Mouse (Mus musculus) heart, embryonic 12.5 days (tissue): ENCODE data around the gene Sfmbt2. TPM values are rescaled to one million over a fixed set of nuclear protein-coding genes. Genes with fewer than 3 reads are reported as not detected.
A peak's percentile ranks its signal among the peaks of the same experiment; 100 is the strongest.

Source experiments
- ATAC-seq: fragments of 200-750 bp; cut with Nextera tagmentation; 2 replicates; pipeline ENCODE4 v1.8.0; 2017; ENCODE audit warnings: moderate TSS enrichment, moderate library complexity; ENCODE audit not compliant: insufficient number of reproducible peaks, low FRiP score
- H3K27ac ChIP-seq: fragments of 300-500 bp; sonication (generic); 2 replicates; pipeline ENCODE4 v1.5.1; 2016; ENCODE audit warnings: mild to moderate bottlenecking, moderate library complexity; ENCODE audit not compliant: poor library complexity, severe bottlenecking
- H3K27me3 ChIP-seq: fragments of 300-500 bp; sonication (generic); replicated peaks from 2 replicates; pipeline ENCODE4 v1.6.1; 2016; ENCODE audit warnings: mild to moderate bottlenecking, moderate library complexity
- H3K36me3 ChIP-seq: fragments of 300-500 bp; sonication (generic); 2 replicates; pipeline ENCODE4 v1.6.1; 2016; ENCODE audit warnings: mild to moderate bottlenecking, moderate library complexity
- H3K4me1 ChIP-seq: fragments of 300-500 bp; sonication (generic); replicated peaks from 2 replicates; pipeline ENCODE4 v1.6.1; 2016; ENCODE audit warnings: mild to moderate bottlenecking
- H3K4me2 ChIP-seq: fragments of 300-500 bp; sonication (generic); 2 replicates; pipeline ENCODE4 v1.6.1; 2016; ENCODE audit warnings: mild to moderate bottlenecking, moderate library complexity
- H3K4me3 ChIP-seq: fragments of 300-500 bp; sonication (generic); 2 replicates; pipeline ENCODE4 v1.5.1; 2016; ENCODE audit warnings: mild to moderate bottlenecking
- H3K9ac ChIP-seq: fragments of 300-500 bp; sonication (generic); 2 replicates; pipeline ENCODE4 v1.6.1; 2016; ENCODE audit warnings: mild to moderate bottlenecking, moderate library complexity
- H3K9me3 ChIP-seq: fragments of 300-500 bp; sonication (generic); replicated peaks from 2 replicates; pipeline ENCODE4 v1.6.1; 2016; ENCODE audit warnings: mild to moderate bottlenecking, moderate library complexity
- WGBS: fragments of 180-500 bp; shearing (Covaris S2); methylation state at CpG from one replicate; pipeline ENCODE4 v1.1.7; 2016; 5-methylcytosine and 5-hydroxymethylcytosine counted together
- polyA plus RNA-seq: library from polyadenylated mRNA; unstranded; fragments of >200 nt; fragmentation: Nextera tagmentation; extraction: Ambion mirVana; gene quantifications from 2 replicates; pipeline ENCODE4 v1.2.1, GENCODE M21; 2016

Gene Sfmbt2
- polyA plus RNA-seq, 1 experiment from 2014 or later: 2.0 TPM

DNA sequence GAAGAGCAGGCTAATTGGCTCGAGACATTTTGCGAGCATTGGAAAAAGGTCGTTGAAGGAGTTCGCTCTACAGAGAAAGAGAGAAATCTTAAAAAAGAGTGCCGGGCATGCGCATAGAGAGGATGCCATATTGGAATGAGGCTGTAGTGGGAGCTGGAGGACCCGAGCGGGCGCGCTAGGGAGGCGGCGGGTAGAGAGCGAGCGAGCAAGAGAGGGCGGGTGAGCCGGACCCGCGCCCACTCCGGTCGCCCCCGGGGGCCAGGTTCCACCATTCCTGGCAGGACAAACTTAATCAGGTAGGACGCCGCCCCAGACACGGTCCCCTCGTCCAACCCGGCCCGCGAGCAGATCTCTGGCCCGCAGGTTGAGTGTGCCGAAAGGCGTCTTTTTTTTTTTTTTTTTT lies 2.0 kb downstream of the Sfmbt2 start:
- no peak overlapping the region for H3K27ac ChIP-seq
- H3K27me3 ChIP-seq: peaks cover 68% of the 10 kb centered on the region
- peaks cover 18% of the 10 kb centered on the region for H3K4me1 ChIP-seq
- ATAC-seq: peak; percentile 75
- H3K9me3 ChIP-seq: no peaks in the 10 kb centered on the region
- H3K4me2 ChIP-seq: peak overlapping the region; percentile 100
- peak overlapping the region; percentile 65 for H3K4me3 ChIP-seq
- peak overlapping the region; percentile 20; the same call in 1 of the 2 replicates for H3K9ac ChIP-seq
- WGBS: 0% methylated on average over 31 of the region's 31 CpGs
- H3K36me3 ChIP-seq: no peaks in the 10 kb centered on the region

DNA sequence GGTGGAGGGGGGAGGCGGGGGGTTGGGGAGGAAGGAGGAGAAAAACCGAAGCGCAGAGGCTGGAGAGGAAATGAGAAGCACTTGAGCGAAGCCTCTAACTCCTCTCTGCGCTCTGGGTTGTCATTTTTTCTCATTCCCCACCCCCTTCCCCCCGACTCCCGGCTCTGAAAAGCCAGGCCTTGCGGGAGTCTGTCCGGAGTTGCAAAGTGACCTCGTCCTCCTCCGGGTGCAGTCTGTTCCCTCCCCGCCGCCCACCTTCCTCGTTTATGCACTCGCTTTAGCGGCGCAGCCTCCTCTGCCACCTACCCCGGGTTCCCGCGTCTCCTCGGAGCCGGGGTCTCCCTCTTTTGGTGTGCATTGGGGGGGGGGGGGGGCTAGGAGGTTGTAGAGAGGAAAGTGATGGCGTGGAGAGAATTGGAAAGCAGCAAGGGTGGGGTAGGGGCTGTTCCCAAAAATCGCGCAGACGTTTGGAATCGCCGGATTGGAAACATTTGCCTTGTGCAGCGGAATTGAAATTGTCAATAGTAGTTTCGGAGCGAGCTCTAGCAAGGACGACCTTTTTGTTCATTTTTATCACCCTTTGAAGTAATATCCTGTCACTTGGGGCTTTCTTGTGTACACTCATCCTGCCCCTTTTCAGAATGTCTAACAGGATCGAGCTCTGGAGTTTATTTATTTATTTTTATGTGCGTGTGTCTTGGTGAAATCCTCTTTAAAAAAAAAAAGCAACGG lies 2.6 kb downstream of the Sfmbt2 start:
- Histone ChIP-seq H3K4me2 (peak overlapping the region; percentile 100), H3K4me1 (peaks cover 18% of the 10 kb centered on the region), H3K36me3 (no peaks in the 10 kb centered on the region), H3K27me3 (peaks cover 71% of the 10 kb centered on the region), H3K27ac (no peak overlapping the region), H3K4me3 (peak overlapping the region; percentile 65), H3K9ac (peak overlapping the region; percentile 71), H3K9me3 (no peaks in the 10 kb centered on the region)
- peak; percentile 29; the same call in 1 of the 2 replicates for ATAC-seq
- under 1% methylated on average over 34 of the region's 35 CpGs for WGBS

DNA sequence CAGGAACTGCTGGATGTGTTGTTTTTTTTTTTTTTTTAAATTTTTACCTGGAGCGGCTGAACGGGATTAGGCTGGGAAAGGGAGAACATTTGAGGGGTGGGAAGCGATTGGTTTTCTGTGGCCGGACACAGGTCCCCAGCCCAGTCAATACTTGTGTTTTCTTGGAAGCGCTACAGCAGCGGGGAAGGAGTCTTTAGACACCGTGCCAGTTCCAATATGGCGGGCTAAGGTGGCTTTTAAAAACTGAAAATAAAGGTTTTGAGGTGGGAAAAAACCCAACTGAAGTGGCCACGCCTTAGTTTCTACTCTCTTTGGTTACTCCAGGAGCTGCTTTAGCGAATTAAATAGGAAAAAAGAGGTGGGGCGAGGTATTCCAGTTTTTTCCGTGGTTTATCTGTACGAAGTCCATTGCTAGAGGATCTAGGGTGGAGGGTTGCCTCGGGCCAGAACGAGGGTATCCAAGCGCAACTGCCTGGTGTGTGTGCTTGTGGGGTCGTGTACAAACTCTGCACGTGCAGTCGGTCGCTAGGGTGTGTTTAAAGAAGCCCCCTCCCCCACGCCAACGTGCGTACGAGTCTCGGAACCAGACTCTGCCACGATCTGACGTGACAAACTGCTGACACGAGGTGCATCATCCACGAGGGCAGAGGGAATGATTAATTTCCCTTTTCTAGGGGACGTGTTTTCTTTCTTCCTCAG lies 3.3 kb downstream of the Sfmbt2 start:
- Histone ChIP-seq H3K27me3 (peaks cover 64% of the 10 kb centered on the region), H3K9ac (peak overlapping the region; percentile 49; the same call in 1 of the 2 replicates), H3K27ac (no peak overlapping the region), H3K9me3 (no peaks in the 10 kb centered on the region), H3K4me2 (peak overlapping the region; percentile 100), H3K4me1 (peaks cover 18% of the 10 kb centered on the region), H3K4me3 (peak overlapping the region; percentile 65), H3K36me3 (no peaks in the 10 kb centered on the region)
- WGBS: under 1% methylated on average over 30 of the region's 30 CpGs
- no peak for ATAC-seq

DNA sequence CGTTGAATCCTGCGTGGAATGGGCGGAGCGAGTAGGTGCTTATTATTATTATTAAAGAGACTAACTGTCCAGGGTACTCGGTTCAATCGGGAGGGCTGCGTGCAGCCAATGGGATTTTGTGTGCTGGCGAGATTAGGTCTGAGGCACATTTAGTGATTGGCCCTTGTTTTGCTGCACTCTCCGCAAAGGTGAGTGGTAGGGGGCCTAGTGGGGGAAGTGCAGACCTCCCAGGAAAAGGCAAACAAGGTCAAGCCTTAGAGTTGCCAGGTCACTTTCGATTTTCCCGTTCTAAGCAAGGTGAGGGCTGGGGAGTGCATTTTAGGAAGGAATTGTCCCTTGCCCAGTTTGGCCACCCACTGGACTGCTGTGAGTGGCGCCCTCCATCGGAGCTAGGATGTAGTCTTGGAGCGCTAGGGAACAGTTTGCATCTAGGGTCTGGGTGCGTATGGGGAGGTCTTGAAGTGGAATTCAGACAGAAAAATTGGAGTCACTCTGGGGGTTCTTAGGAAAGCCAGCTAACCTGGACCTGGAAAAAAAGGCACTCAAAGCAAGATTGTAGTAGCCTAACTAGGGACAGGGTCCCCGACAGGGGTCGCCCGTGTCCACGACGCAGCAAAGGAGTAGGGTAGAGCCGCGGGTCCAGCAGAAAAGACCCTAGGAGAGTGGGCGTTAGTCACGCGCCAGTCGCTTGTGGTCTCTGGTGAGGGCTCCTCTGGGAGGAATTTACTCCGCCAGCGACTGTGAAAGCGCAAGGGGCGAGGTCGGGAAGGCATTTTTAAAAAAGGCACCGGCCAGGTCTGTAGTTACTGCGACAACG lies 4.1 kb downstream of the Sfmbt2 start:
- Histone ChIP-seq H3K4me3 (peak overlapping the region; percentile 65), H3K4me1 (peaks cover 18% of the 10 kb centered on the region), H3K27ac (no peak overlapping the region), H3K9me3 (no peaks in the 10 kb centered on the region), H3K4me2 (peak overlapping the region; percentile 100), H3K36me3 (no peaks in the 10 kb centered on the region), H3K9ac (peak overlapping the region; percentile 64), H3K27me3 (peaks cover 61% of the 10 kb centered on the region)
- ATAC-seq: peak; percentile 49; the same call in 1 of the 2 replicates
- under 1% methylated on average over 34 of the region's 34 CpGs for WGBS

DNA sequence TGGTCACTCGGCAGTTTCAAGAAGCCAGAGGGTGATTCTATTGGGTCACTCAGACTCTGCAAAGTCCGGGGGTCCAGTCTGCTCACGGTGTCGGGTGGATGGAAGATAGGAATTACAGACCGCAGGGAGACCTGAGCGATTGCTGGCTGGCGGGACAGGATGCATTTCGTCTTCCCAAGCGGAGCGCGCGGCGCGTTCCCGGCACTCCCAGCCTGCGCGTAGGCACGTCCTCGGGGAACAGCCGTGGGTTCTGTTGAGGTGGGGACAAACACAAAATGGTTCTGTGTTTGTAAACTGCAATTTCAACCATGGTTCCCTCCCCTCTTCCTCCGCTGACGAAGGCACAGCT lies 4.7 kb downstream of the Sfmbt2 start:
- Histone ChIP-seq H3K36me3 (no peaks in the 10 kb centered on the region), H3K4me2 (peak overlapping the region; percentile 100), H3K27ac (no peak overlapping the region), H3K27me3 (peaks cover 56% of the 10 kb centered on the region), H3K4me3 (peak overlapping the region; percentile 65), H3K9ac (peak overlapping the region; percentile 64), H3K9me3 (no peaks in the 10 kb centered on the region), H3K4me1 (peaks cover 18% of the 10 kb centered on the region)
- ATAC-seq: no peak
- WGBS: under 1% methylated on average over 22 of the region's 22 CpGs

DNA sequence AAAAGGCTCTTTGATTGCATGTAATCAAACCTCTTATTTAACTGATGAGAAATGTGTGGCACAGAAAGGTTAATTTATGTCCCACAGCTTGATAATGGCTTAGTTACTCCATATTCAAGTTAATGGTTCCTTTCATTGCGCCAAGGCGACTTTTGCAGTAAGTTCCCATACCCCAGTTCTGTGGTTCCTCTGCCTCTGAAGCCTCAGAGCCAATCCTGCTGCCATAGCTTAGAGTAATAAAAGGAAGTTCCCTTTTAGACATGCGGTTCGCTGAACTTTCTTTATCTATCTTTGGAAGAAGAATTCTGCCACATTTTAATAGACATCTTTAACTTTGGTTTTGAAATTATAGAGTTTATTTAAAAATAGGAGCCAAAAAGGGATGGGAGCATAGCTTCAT lies 19.7 kb downstream of the Sfmbt2 start:
- Histone ChIP-seq H3K27me3 (no peaks in the 10 kb centered on the region), H3K4me2 (no peak overlapping the region), H3K9ac (no peak overlapping the region), H3K4me1 (no peaks in the 10 kb centered on the region), H3K27ac (no peak overlapping the region), H3K36me3 (no peaks in the 10 kb centered on the region), H3K9me3 (no peaks in the 10 kb centered on the region), H3K4me3 (no peak overlapping the region)
- WGBS: 79% methylated on average over 4 of the region's 4 CpGs
- no peak for ATAC-seq

DNA sequence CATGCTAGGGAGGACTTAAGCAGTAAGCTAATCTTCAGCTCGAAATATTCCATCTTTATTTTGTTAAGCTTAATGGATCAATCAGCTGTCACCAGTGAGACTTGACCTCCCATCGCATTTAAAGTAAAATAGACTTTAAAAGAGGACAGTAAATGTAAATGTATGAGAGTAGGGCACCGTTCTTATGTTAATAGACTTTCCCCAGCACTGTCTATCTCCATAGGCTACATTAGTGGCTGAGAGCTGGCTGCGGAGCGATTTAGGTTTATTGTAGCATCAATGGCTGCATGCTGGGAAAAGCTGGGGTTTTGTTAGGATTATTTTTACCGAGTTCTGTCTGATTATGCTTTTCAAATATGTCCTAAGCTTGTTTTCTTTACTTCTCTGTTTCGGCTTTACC lies 20.5 kb downstream of the Sfmbt2 start:
- no peak overlapping the region for H3K4me3 ChIP-seq
- no peak overlapping the region for H3K27ac ChIP-seq
- H3K36me3 ChIP-seq: no peaks in the 10 kb centered on the region
- H3K4me2 ChIP-seq: no peak overlapping the region
- H3K4me1 ChIP-seq: no peaks in the 10 kb centered on the region
- no peaks in the 10 kb centered on the region for H3K27me3 ChIP-seq
- H3K9ac ChIP-seq: no peak overlapping the region
- 43% methylated on average over 7 of the region's 7 CpGs for WGBS
- ATAC-seq: no peak
- no peaks in the 10 kb centered on the region for H3K9me3 ChIP-seq

DNA sequence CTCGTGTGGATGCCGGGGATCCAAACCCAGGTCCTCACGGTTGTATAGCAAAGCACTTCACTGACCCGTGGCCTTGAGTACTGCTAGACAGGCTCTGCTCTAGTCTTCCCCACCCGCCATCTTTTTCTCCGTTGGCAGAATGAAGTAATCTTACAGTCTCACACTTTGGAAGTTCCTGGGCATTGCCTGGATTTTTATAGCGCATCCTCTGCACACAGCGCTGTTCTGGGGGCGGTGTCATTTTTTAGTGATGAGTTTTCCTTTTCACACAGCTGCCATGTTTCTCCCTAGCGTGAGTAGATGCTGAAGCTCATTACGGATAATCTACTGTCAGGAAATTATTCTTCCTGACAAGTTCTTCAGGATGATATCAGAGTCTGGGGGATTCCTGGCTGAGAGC lies 24.8 kb downstream of the Sfmbt2 start:
- Histone ChIP-seq H3K9me3 (no peaks in the 10 kb centered on the region), H3K36me3 (no peaks in the 10 kb centered on the region), H3K9ac (no peak overlapping the region), H3K4me1 (no peaks in the 10 kb centered on the region), H3K4me3 (no peak overlapping the region), H3K4me2 (no peak overlapping the region), H3K27ac (no peak overlapping the region), H3K27me3 (no peaks in the 10 kb centered on the region)
- 88% methylated on average over 11 of the region's 11 CpGs for WGBS
- no peak for ATAC-seq

DNA sequence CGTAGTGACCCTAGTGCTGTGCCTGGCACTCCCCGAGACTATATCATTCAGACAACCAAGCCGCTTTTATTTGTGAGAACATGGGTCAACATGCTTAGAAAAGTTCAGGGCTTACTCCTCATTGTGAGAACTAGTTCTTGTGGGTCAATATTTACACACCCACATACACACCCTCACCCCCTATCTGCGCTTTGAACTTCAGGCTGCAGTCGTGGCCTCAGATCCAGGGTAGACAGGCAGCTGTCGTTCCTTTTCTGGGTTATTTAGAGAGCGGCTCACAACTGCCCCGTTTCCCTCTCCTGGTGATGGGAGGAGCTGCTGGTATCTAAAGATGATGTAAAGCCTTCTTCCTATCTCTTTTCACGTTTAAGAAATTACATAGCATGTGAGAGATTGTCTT lies 27.5 kb downstream of the Sfmbt2 start:
- no peaks in the 10 kb centered on the region for H3K27me3 ChIP-seq
- H3K9me3 ChIP-seq: no peaks in the 10 kb centered on the region
- H3K4me1 ChIP-seq: no peaks in the 10 kb centered on the region
- H3K4me2 ChIP-seq: no peak overlapping the region
- no peak overlapping the region for H3K9ac ChIP-seq
- no peak overlapping the region for H3K27ac ChIP-seq
- ATAC-seq: no peak
- no peaks in the 10 kb centered on the region for H3K36me3 ChIP-seq
- WGBS: 57% methylated on average over 9 of the region's 9 CpGs
- H3K4me3 ChIP-seq: no peak overlapping the region

DNA sequence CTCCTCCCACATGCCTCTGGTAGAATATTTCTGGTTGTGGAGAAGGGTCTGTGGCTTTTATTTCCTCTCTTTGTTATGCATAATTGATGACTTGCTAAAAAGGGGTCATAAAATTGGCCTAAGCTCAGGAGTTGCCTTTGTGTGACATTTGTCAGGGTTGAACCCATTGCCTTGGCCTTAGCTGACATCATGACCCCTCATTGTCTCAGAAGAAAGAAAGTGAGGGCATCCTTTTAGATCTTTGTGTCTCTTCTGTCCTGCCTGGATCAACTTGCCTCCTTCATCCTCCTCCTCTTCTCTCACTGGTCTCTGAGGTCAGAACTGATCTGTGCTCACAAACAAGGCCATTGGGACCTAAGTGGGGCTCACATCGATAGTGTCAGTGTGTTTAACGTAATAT lies 35.8 kb downstream of the Sfmbt2 start:
- Histone ChIP-seq H3K4me1 (no peaks in the 10 kb centered on the region), H3K4me3 (no peak overlapping the region), H3K9ac (no peak overlapping the region), H3K36me3 (no peaks in the 10 kb centered on the region), H3K9me3 (no peaks in the 10 kb centered on the region), H3K4me2 (no peak overlapping the region), H3K27ac (no peak overlapping the region), H3K27me3 (no peaks in the 10 kb centered on the region)
- ATAC-seq: no peak
- WGBS: 82% methylated on average over 2 of the region's 2 CpGs

DNA sequence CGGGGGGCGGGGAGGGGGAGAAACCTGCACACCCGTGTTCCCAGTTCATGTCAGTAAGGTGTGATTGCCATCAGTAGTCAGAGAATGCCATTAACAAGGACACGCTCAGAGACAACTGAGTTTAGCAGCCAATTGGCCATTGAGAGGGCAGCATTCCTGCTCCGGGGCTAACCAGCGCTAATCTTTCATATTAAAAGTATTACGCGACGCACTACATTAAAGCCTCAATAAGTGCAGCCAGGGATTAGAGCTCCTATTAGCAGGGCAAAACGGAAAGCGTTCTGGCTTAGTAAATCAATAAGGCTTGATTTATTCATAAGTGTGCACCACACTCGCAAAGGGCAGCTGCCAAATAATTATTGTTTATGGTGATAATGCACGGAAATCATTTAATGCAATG lies 39.1 kb downstream of the Sfmbt2 start:
- H3K27ac ChIP-seq: no peak overlapping the region
- no peaks in the 10 kb centered on the region for H3K9me3 ChIP-seq
- H3K27me3 ChIP-seq: no peaks in the 10 kb centered on the region
- no peak for ATAC-seq
- H3K4me2 ChIP-seq: no peak overlapping the region
- no peaks in the 10 kb centered on the region for H3K4me1 ChIP-seq
- WGBS: 87% methylated on average over 13 of the region's 13 CpGs
- no peak overlapping the region for H3K4me3 ChIP-seq
- H3K36me3 ChIP-seq: no peaks in the 10 kb centered on the region
- H3K9ac ChIP-seq: no peak overlapping the region
